Mouse (Mus musculus): ENCODE data around the gene Ccdc146. TPM values are rescaled to one million over a fixed set of nuclear protein-coding genes. Genes with fewer than 3 reads are reported as not detected.

The Ccdc146 gene
- polyA plus RNA-seq, 1 experiment from 2014 or later, result 2.7 TPM

DNA sequence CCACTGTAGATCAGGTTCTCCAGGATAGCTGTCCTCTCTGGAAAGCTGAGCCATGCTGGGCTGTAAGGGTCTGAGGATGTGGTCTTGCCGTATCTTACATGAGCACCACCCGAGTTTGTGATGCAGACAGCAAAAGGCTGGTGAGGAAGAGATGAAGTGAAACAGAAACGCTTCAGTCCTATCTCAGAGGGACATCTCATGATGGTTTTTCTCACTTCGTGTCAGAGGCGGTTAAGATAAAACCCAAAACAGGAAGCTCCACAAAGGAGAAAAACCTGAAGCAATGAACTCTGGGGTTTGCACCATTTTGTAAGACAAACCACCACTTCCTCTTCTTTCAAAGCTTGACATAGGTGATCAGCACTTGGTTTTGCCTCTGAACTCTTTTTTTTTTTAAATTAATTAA, 13.2 kb downstream of the Ccdc146 start:
- no peak overlapping the region for H3K9ac ChIP-seq (ENCODE audit: low read length)
- WGBS, result 53% methylated on average over 5 of the region's 5 CpGs
- no peaks in the 10 kb centered on the region for H3K27me3 ChIP-seq (ENCODE audit: control insufficient read depth, insufficient read depth, low read length)
- H3K9me3 ChIP-seq (ENCODE audit: control insufficient read depth, low read length), result no peaks in the 10 kb centered on the region
- no peak overlapping the region for H3K4me3 ChIP-seq (ENCODE audit: control insufficient read depth in 1 of 2, insufficient read depth in 1 of 2, low read depth in 1 of 2, low read length in 2 of 2)
- H3K36me3 ChIP-seq (ENCODE audit: control insufficient read depth, insufficient read depth, low read length), result no peaks in the 10 kb centered on the region
- H3K4me1 ChIP-seq (ENCODE audit: control insufficient read depth in 2 of 2, insufficient read depth in 2 of 2, low read length in 2 of 2), result peaks cover 0 to 3% of the 10 kb centered on the region in 2 experiments; a peak in 1 of 4 replicates
- ATAC-seq (ENCODE audit: insufficient number of reproducible peaks, insufficient read depth, low FRiP score, low read depth), result no peak
- H3K27ac ChIP-seq (replicated peaks in 1 of 2; ENCODE audit: control insufficient read depth in 1 of 2, insufficient read depth in 1 of 2, low read depth in 2 of 2, low read length in 2 of 2), result no peak overlapping the region; a peak in 1 of 4 replicates
- H3K4me2 ChIP-seq (ENCODE audit: low read length), result no peak overlapping the region

DNA sequence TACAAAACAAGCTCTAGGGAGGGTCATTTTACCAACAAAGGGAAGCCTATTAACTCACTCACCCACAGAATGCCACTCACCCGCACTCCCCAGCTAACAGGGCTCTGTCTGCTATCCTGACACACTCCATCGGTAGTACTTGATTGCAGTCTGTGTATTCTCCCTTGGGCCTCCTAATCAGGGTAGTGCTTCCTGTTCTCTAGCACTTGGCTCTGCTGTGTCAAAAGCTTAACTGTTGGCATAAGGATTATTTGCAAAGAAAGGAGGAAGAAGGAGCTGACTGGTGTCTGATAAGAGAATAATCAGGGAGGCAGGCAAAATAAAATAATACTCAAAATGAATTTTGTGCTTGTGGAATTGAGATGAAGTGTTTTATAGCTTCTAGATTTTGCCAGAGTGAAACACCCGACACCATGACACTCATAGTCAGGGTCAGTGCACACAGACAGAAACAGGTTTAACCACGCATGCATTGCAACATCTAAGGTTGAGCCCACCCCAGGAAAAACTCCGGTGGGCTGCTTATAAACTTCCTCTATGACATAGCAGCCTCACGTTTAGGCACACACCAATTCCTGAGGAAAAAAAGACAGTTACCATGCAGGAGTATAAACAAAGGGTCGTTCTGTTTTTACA, 29.2 kb downstream of the Ccdc146 start:
- H3K4me2 ChIP-seq (ENCODE audit: low read length), result no peak overlapping the region
- no peak overlapping the region for H3K9ac ChIP-seq (ENCODE audit: low read length)
- no peak overlapping the region for H3K4me3 ChIP-seq (ENCODE audit: control insufficient read depth in 1 of 2, insufficient read depth in 1 of 2, low read depth in 1 of 2, low read length in 2 of 2)
- H3K27me3 ChIP-seq (ENCODE audit: control insufficient read depth, insufficient read depth, low read length), result no peaks in the 10 kb centered on the region
- H3K9me3 ChIP-seq (ENCODE audit: control insufficient read depth, low read length), result no peaks in the 10 kb centered on the region
- peak; percentile 82 for ATAC-seq (ENCODE audit: insufficient number of reproducible peaks, insufficient read depth, low FRiP score, low read depth)
- no peaks in the 10 kb centered on the region for H3K36me3 ChIP-seq (ENCODE audit: control insufficient read depth, insufficient read depth, low read length)
- 36% methylated on average over 7 of the region's 7 CpGs for WGBS
- peak overlapping the region; percentile 56 to 62 for H3K27ac ChIP-seq (replicated peaks in 1 of 2; ENCODE audit: control insufficient read depth in 1 of 2, insufficient read depth in 1 of 2, low read depth in 2 of 2, low read length in 2 of 2)
- peaks cover 11 to 29% of the 10 kb centered on the region in 2 experiments for H3K4me1 ChIP-seq (ENCODE audit: control insufficient read depth in 2 of 2, insufficient read depth in 2 of 2, low read length in 2 of 2)

DNA sequence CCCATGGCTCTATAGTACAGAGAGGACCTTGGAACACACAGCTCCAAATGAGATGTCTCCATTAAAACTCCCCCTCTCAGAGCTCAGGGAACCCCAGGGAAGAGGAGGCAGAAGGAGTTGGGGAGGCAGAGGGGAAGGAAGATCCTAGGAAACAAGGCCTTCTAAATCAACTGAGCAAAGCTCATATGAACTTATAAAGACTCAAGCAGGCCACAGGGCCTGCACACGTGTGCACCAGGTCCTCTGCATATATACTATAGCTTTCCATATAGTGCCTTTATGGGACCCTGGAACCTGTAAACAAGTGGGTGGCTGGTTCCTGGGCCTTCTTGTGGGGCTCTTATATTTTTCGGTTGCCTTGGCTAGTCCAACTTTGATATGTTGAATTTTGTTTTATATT, 29.9 kb downstream of the Ccdc146 start:
- no peak for ATAC-seq (ENCODE audit: insufficient number of reproducible peaks, insufficient read depth, low FRiP score, low read depth)
- Histone ChIP-seq H3K9me3 (ENCODE audit: control insufficient read depth, low read length) (no peaks in the 10 kb centered on the region), H3K4me2 (ENCODE audit: low read length) (no peak overlapping the region), H3K4me3 (ENCODE audit: control insufficient read depth in 1 of 2, insufficient read depth in 1 of 2, low read depth in 1 of 2, low read length in 2 of 2) (no peak overlapping the region), H3K27me3 (ENCODE audit: control insufficient read depth, insufficient read depth, low read length) (no peaks in the 10 kb centered on the region), H3K9ac (ENCODE audit: low read length) (no peak overlapping the region), H3K36me3 (ENCODE audit: control insufficient read depth, insufficient read depth, low read length) (no peaks in the 10 kb centered on the region), H3K4me1 (ENCODE audit: control insufficient read depth in 2 of 2, insufficient read depth in 2 of 2, low read length in 2 of 2) (peaks cover 11 to 29% of the 10 kb centered on the region in 2 experiments), H3K27ac (replicated peaks in 1 of 2; ENCODE audit: control insufficient read depth in 1 of 2, insufficient read depth in 1 of 2, low read depth in 2 of 2, low read length in 2 of 2) (peak overlapping the region; percentile 55 to 56)
- 85% methylated on average over 2 of the region's 2 CpGs for WGBS

DNA sequence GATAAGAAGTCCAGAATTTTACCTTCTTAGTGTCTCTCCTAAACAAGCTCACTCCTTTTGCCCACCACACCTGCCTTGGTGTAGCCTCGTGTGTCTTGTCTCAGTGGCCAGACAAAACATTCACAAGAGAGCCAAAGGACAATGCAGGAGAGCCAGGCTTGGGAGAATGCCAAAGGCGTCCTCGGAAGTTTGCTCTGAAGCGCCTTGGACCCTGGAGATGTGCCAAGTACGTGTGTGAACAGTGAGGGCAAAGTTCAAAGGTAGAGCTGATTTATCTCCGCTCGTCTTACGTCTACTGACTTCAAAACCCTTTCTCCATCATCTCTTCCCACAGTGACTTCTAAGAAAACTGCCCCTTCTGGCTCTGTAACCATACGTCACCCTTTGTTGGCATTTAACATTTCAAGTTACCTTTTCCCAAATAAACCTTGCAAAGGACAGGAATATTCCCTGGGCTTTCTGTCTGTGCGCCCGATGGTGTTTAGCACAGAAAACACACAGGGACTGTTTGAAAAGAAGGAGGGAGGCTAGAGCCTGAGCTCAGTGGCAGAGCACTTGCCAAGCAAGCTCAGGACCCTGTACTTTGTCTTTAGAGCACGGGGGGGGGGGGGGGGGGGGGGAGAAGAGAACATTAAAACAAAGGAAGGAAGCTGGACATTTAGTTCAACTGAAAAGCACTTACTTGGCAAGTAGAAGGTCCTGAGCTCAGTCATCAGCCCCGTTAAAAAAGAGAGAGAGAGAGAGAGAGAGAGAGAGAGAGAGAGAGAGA, 32.7 kb downstream of the Ccdc146 start:
- peak overlapping the region; percentile 14 to 33; a peak in 1 of 4 replicates for H3K27ac ChIP-seq (replicated peaks in 1 of 2; ENCODE audit: control insufficient read depth in 1 of 2, insufficient read depth in 1 of 2, low read depth in 2 of 2, low read length in 2 of 2)
- peak overlapping the region; percentile 34 for H3K4me2 ChIP-seq (ENCODE audit: low read length)
- H3K36me3 ChIP-seq (ENCODE audit: control insufficient read depth, insufficient read depth, low read length), result no peaks in the 10 kb centered on the region
- ATAC-seq (ENCODE audit: insufficient number of reproducible peaks, insufficient read depth, low FRiP score, low read depth), result no peak
- H3K4me3 ChIP-seq (ENCODE audit: control insufficient read depth in 1 of 2, insufficient read depth in 1 of 2, low read depth in 1 of 2, low read length in 2 of 2), result no peak overlapping the region
- no peaks in the 10 kb centered on the region for H3K9me3 ChIP-seq (ENCODE audit: control insufficient read depth, low read length)
- no peaks in the 10 kb centered on the region for H3K27me3 ChIP-seq (ENCODE audit: control insufficient read depth, insufficient read depth, low read length)
- peaks cover 11 to 29% of the 10 kb centered on the region in 2 experiments for H3K4me1 ChIP-seq (ENCODE audit: control insufficient read depth in 2 of 2, insufficient read depth in 2 of 2, low read length in 2 of 2)
- no peak overlapping the region for H3K9ac ChIP-seq (ENCODE audit: low read length)
- WGBS, result 21% methylated on average over 13 of the region's 13 CpGs

DNA sequence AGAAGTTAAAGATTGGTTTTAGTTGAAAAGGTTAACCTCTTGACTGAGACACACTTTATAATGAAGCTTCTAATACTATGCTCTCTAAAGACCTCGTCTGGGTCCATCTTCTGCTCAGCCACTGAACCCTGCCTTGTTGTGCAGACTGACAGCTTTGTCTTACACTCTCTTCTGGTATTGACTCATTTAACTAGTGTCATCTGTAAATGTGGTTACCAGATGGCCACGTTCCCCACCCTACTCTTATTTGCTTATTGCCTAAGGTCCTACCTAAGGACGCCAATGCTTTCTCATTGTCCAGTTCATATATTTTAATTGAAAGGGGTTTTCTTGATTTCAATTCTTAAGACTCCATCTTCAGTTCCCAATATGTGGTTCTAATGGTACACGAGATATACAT, 35.6 kb downstream of the Ccdc146 start:
- no peaks in the 10 kb centered on the region for H3K36me3 ChIP-seq (ENCODE audit: control insufficient read depth, insufficient read depth, low read length)
- peaks cover 5 to 15% of the 10 kb centered on the region in 2 experiments for H3K4me1 ChIP-seq (ENCODE audit: control insufficient read depth in 2 of 2, insufficient read depth in 2 of 2, low read length in 2 of 2)
- WGBS, result 77% methylated on average over 4 of the region's 4 CpGs
- no peaks in the 10 kb centered on the region for H3K27me3 ChIP-seq (ENCODE audit: control insufficient read depth, insufficient read depth, low read length)
- no peak overlapping the region for H3K4me3 ChIP-seq (ENCODE audit: control insufficient read depth in 1 of 2, insufficient read depth in 1 of 2, low read depth in 1 of 2, low read length in 2 of 2)
- ATAC-seq (ENCODE audit: insufficient number of reproducible peaks, insufficient read depth, low FRiP score, low read depth), result no peak
- no peak overlapping the region for H3K4me2 ChIP-seq (ENCODE audit: low read length)
- H3K9me3 ChIP-seq (ENCODE audit: control insufficient read depth, low read length), result no peaks in the 10 kb centered on the region
- H3K9ac ChIP-seq (ENCODE audit: low read length), result no peak overlapping the region
- no peak overlapping the region for H3K27ac ChIP-seq (replicated peaks in 1 of 2; ENCODE audit: control insufficient read depth in 1 of 2, insufficient read depth in 1 of 2, low read depth in 2 of 2, low read length in 2 of 2)

DNA sequence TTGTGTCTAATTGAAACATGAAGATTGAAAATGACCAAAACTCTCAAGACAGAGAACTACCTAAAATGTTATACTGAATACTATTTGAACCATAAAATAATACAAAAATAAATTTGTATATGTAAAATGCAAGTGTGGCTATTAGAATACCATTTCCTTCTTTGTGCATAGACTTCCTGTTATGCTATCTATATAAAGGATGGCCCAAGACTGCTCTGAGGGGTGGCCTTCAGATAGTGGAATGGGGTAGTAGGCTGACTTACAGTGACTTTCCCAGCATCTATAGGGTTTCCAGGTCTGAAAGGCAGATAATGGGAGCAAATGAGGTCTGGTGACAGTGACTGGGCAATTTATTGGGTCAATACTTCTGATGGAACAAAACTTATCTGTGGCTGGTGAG, 37.1 kb downstream of the Ccdc146 start:
- Histone ChIP-seq H3K9ac (ENCODE audit: low read length) (no peak overlapping the region), H3K27me3 (ENCODE audit: control insufficient read depth, insufficient read depth, low read length) (no peaks in the 10 kb centered on the region), H3K4me2 (ENCODE audit: low read length) (no peak overlapping the region), H3K36me3 (ENCODE audit: control insufficient read depth, insufficient read depth, low read length) (no peaks in the 10 kb centered on the region), H3K9me3 (ENCODE audit: control insufficient read depth, low read length) (no peaks in the 10 kb centered on the region), H3K27ac (replicated peaks in 1 of 2; ENCODE audit: control insufficient read depth in 1 of 2, insufficient read depth in 1 of 2, low read depth in 2 of 2, low read length in 2 of 2) (no peak overlapping the region), H3K4me3 (ENCODE audit: control insufficient read depth in 1 of 2, insufficient read depth in 1 of 2, low read depth in 1 of 2, low read length in 2 of 2) (no peak overlapping the region), H3K4me1 (ENCODE audit: control insufficient read depth in 2 of 2, insufficient read depth in 2 of 2, low read length in 2 of 2) (peaks cover 18 to 29% of the 10 kb centered on the region in 2 experiments)
- no peak for ATAC-seq (ENCODE audit: insufficient number of reproducible peaks, insufficient read depth, low FRiP score, low read depth)

DNA sequence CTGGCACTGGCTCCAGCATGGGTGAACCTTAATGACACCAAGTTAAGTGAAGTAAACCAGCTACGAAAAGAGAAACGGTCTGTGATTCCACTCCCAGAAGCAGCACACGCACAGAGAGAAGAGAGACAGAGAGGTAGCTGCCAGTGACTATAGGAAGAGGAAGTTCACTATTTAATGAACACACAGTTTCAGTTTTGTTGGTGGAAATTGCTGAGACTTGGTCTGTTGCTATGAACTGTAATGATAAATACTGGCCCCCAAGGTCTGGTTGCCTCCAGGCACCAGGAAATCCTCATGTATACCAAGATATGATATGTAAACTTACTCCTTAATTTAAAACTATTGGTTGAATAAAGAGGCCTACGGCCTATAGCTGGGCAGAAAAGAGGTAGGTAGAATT, 38.0 kb downstream of the Ccdc146 start:
- ATAC-seq (ENCODE audit: insufficient number of reproducible peaks, insufficient read depth, low FRiP score, low read depth), result no peak
- Histone ChIP-seq H3K9me3 (ENCODE audit: control insufficient read depth, low read length) (no peaks in the 10 kb centered on the region), H3K4me3 (ENCODE audit: control insufficient read depth in 1 of 2, insufficient read depth in 1 of 2, low read depth in 1 of 2, low read length in 2 of 2) (no peak overlapping the region), H3K27me3 (ENCODE audit: control insufficient read depth, insufficient read depth, low read length) (no peaks in the 10 kb centered on the region), H3K4me1 (ENCODE audit: control insufficient read depth in 2 of 2, insufficient read depth in 2 of 2, low read length in 2 of 2) (peaks cover 13 to 21% of the 10 kb centered on the region in 2 experiments), H3K36me3 (ENCODE audit: control insufficient read depth, insufficient read depth, low read length) (no peaks in the 10 kb centered on the region), H3K4me2 (ENCODE audit: low read length) (no peak overlapping the region), H3K27ac (replicated peaks in 1 of 2; ENCODE audit: control insufficient read depth in 1 of 2, insufficient read depth in 1 of 2, low read depth in 2 of 2, low read length in 2 of 2) (no peak overlapping the region), H3K9ac (ENCODE audit: low read length) (no peak overlapping the region)
- WGBS, result 68% methylated on average over 4 of the region's 4 CpGs
